Mouse (Mus musculus) left cerebral cortex, adult 9 months (tissue): ENCODE results near the gene Fam169b.

ENCODE experiments used
- DNase-seq, 2 experiments: peaks; one replicate each; pipeline ENCODE4 v3.0.0; 2022; ENCODE audit warnings: low spot score in 2 of 2

The Fam169b gene

GRCm38 (mm10) chr7:68408611-68409010 lies 135.0 kb downstream of the Fam169b start:
- no peak for DNase-seq
